Mouse (Mus musculus): ENCODE data around the gene Rnf113a2.

DNA sequence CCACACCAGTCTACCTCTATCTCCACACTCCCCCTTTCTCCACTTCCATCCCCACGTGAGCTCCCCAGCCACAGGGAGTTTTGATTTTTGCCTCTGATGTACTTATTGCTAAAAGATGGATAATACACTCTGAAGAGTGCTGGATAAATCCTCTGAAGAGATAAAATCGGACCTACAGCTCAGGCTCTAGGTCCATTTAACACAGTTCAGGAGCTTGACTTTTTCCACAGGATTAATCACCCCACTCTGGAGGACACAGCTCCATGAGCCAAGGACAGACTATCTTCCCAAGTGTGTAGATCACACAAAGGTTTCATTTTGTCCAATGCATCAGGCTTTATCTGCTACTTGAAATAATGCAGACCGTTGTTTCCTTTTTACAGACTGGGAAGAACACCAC is 16.9 kb upstream of the Rnf113a2 start:
- TF ChIP-seq CTCF (IDR thresholded peaks at IDR 0.05) (no peak), EP300 (IDR thresholded peaks at IDR 0.05; ENCODE audit: insufficient read depth, low read depth, low read length) (no peak), POLR2A (IDR thresholded peaks at IDR 0.05; ENCODE audit: insufficient read depth, low read depth, low read length) (no peak)

Measured in heart, adult 2 months (tissue).